Mouse (Mus musculus): Measurements from ENCODE around the gene Ddi1. TPM values are rescaled to one million over a fixed set of nuclear protein-coding genes. Genes with fewer than 3 reads are reported as not detected.

The Ddi1 gene
- 0.03 and 0.08 TPM in 2 replicates for polyA plus RNA-seq (2015; fragmentation: Nextera tagmentation; extraction: Ambion mirVana)

DNA sequence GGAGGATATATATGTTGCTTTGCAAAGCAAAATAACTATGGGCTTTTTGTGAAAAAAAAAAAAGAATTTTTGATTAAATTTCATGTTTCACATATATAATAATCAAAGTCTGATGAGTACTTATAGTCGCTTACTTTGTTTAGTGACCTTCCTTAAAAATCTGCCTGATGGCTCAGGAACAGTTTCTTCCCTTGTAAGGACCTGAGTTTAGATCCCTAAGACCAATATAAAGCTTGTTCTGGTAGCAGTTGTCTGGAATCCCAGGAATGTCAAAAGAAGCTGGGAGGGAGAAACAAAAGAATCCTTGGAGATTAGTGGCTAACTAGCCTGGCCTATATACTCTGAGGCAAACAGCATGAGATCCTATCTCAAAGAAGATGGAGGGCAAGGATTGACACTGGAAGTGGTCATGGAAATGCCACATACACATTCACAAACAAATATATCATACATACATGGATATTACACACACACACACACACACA lies at the start of gene Ddi1:
Gene Ddi1 (minus strand): TSS at position 51 of the 485 bp plus-strand sequence.
- no peak within 1 kb of the TSS for H3K4me3 ChIP-seq (replicated peaks)
- ATAC-seq (ENCODE audit: low FRiP score) = no peak
- H3K27me3 ChIP-seq (replicated peaks) = no peaks in the 10 kb centered on the region
- H3K4me2 ChIP-seq = no peak within 1 kb of the TSS
- no peaks in the 10 kb centered on the region for H3K4me1 ChIP-seq
- H3K9me3 ChIP-seq (replicated peaks) = no peaks in the 10 kb centered on the region
- no peak within 1 kb of the TSS for H3K9ac ChIP-seq (replicated peaks)
- no peak within 1 kb of the TSS for H3K27ac ChIP-seq (replicated peaks)
- 81% methylated on average over 1 of the region's 1 CpGs for WGBS
- H3K36me3 ChIP-seq = no peaks in the 10 kb centered on the region

DNA sequence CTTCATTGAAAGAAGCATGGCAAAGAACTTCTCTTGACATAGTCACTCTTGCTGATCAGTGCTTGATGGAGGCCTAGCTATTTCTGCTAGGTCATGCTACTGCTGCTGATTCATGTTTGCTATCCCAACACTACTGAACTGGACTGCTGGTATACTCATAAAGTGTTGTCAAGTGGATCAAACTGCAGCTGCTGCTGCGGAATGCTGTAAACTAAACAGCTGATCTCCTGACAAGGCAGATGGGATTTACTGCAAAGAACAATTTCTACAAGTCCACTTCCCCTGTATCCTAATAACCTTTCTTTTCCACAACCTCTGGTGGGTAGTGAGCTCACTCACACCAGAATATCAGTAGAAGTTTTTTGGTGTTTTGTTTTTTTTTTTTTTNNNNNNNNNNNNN lies 47.5 kb upstream of the Ddi1 start:
- H3K36me3 ChIP-seq = no peaks in the 10 kb centered on the region
- no peak overlapping the region for H3K27ac ChIP-seq (replicated peaks)
- no peaks in the 10 kb centered on the region for H3K27me3 ChIP-seq (replicated peaks)
- H3K4me1 ChIP-seq = no peaks in the 10 kb centered on the region
- no peak for ATAC-seq (ENCODE audit: low FRiP score)
- 74% methylated on average over 1 of the region's 1 CpGs for WGBS
- no peak overlapping the region for H3K4me2 ChIP-seq
- H3K4me3 ChIP-seq (replicated peaks) = no peak overlapping the region
- H3K9ac ChIP-seq (replicated peaks) = no peak overlapping the region
- no peaks in the 10 kb centered on the region for H3K9me3 ChIP-seq (replicated peaks)

DNA sequence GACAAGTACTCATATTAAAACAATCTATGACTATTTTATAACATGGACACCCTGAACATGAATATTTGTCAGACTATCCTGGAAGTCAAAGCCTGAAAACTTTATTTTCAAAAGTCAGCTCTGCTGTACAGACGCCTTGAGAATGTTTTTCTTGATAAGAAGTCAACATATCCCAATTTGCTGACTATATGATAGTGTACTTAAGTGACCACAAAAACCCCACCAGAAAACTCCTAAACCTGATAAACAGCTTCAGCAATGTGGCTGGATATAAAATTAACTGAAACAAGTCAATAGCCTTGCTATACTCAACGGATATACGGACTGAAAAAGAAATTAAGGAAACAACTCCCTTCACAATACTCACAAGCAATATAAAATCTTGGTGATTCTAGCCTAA lies 36.2 kb upstream of the Ddi1 start:
- H3K36me3 ChIP-seq = no peaks in the 10 kb centered on the region
- H3K27me3 ChIP-seq (replicated peaks) = no peaks in the 10 kb centered on the region
- no peak overlapping the region for H3K27ac ChIP-seq (replicated peaks)
- no peak overlapping the region for H3K4me3 ChIP-seq (replicated peaks)
- 93% methylated on average over 3 of the region's 3 CpGs for WGBS
- no peak for ATAC-seq (ENCODE audit: low FRiP score)
- H3K4me1 ChIP-seq = no peaks in the 10 kb centered on the region
- no peak overlapping the region for H3K4me2 ChIP-seq
- H3K9me3 ChIP-seq (replicated peaks) = no peaks in the 10 kb centered on the region
- H3K9ac ChIP-seq (replicated peaks) = no peak overlapping the region

DNA sequence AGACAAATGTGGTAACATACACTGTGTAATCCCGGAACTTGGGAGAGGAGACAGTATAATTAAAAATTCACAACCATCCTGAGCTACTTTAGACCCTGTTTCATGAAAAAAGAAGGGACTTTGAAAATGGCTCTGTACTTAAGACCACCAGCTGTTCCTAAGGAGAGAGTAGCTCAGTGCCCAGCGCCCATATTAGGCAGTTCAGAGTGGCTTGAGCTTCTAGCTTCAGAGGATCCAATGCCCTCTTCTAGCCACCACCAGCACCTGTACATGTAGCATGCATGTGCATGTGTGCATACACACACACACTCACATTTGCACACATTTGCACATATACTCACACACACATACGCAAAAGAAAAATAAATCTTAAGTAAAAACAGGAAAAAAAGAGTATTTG lies 34.9 kb upstream of the Ddi1 start:
- ATAC-seq (ENCODE audit: low FRiP score) = no peak
- no peak overlapping the region for H3K9ac ChIP-seq (replicated peaks)
- no peaks in the 10 kb centered on the region for H3K9me3 ChIP-seq (replicated peaks)
- no peaks in the 10 kb centered on the region for H3K36me3 ChIP-seq
- no peak overlapping the region for H3K27ac ChIP-seq (replicated peaks)
- H3K4me3 ChIP-seq (replicated peaks) = no peak overlapping the region
- 92% methylated on average over 3 of the region's 3 CpGs for WGBS
- no peaks in the 10 kb centered on the region for H3K4me1 ChIP-seq
- no peak overlapping the region for H3K4me2 ChIP-seq
- H3K27me3 ChIP-seq (replicated peaks) = no peaks in the 10 kb centered on the region

DNA sequence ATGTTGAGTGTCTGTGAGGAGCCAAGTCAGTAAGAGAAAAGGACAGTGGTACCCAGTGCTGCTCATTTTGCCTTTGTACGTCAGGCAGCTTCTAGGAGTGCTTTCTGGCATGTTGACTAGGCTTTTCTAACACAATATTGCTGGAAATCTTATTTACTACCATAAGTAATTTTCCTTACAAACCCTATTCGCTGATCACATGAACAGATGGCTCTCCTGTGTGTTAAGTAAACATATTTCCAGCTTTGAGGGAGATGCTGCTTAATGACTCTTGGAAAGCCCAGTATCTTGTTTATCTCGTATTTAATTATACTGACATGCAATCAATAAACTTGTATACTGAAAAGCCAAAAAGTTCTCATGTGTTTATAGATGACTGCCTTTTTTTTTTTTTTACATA lies 32.4 kb upstream of the Ddi1 start:
- no peak overlapping the region for H3K4me2 ChIP-seq
- no peaks in the 10 kb centered on the region for H3K9me3 ChIP-seq (replicated peaks)
- no peaks in the 10 kb centered on the region for H3K36me3 ChIP-seq
- 70% methylated on average over 3 of the region's 3 CpGs for WGBS
- H3K4me3 ChIP-seq (replicated peaks) = no peak overlapping the region
- no peak overlapping the region for H3K9ac ChIP-seq (replicated peaks)
- no peak for ATAC-seq (ENCODE audit: low FRiP score)
- no peaks in the 10 kb centered on the region for H3K4me1 ChIP-seq
- H3K27ac ChIP-seq (replicated peaks) = no peak overlapping the region
- H3K27me3 ChIP-seq (replicated peaks) = no peaks in the 10 kb centered on the region

DNA sequence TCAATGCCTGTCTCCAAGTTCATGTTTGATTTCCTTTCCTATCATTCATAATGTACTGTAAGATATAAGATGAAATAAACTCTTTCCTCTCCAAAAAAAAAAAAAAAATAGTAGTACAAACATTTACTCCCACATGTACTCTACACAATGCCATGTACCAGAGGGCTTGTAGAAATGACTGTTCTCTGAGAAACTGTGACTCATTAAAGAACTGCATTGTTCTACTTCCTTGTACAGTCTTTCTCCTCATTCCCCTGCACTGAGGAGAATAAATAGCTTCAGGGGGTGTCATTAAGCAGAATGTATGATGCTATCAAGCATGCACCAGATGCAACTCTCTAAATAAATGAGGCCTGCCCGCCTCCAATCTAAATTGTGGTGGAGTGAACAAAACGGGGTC lies 28.9 kb upstream of the Ddi1 start:
- Histone ChIP-seq H3K27ac (replicated peaks) (no peak overlapping the region), H3K9me3 (replicated peaks) (no peaks in the 10 kb centered on the region), H3K36me3 (no peaks in the 10 kb centered on the region), H3K4me2 (no peak overlapping the region), H3K4me1 (no peaks in the 10 kb centered on the region), H3K27me3 (replicated peaks) (no peaks in the 10 kb centered on the region), H3K9ac (replicated peaks) (no peak overlapping the region), H3K4me3 (replicated peaks) (no peak overlapping the region)
- 54% methylated on average over 2 of the region's 2 CpGs for WGBS
- no peak for ATAC-seq (ENCODE audit: low FRiP score)

DNA sequence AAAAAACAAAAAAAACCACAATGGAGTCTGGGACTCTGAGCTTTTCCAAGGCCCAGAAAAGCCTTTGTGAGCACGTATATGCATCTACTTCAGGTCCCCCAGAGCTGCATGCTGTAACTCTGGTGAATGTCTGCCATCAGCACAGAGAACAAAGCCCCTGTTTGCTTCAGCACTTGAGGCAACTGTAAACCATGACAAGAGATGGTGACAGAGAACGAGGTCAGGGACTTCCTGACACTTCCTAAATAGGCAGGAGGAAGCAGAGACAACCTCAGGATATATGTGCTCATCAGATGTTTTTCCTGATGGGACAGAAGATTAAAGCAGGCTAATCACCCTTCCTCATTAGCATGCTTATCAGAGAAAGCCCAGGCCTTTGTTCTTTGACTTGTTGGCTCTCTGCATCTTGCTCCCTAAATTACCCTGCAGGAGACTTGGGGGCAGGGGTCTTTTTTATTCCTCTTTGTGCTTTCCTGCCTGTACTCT lies 19.6 kb upstream of the Ddi1 start:
- Histone ChIP-seq H3K9me3 (replicated peaks) (no peaks in the 10 kb centered on the region), H3K27me3 (replicated peaks) (no peaks in the 10 kb centered on the region), H3K9ac (replicated peaks) (no peak overlapping the region), H3K4me1 (peaks cover 6% of the 10 kb centered on the region; the same call in 1 of the 2 replicates), H3K4me3 (replicated peaks) (no peak overlapping the region), H3K4me2 (no peak overlapping the region), H3K27ac (replicated peaks) (no peak overlapping the region), H3K36me3 (no peaks in the 10 kb centered on the region)
- WGBS = 8% methylated on average over 2 of the region's 2 CpGs
- ATAC-seq (ENCODE audit: low FRiP score) = peak; percentile 61; the same call in 1 of the 2 replicates

DNA sequence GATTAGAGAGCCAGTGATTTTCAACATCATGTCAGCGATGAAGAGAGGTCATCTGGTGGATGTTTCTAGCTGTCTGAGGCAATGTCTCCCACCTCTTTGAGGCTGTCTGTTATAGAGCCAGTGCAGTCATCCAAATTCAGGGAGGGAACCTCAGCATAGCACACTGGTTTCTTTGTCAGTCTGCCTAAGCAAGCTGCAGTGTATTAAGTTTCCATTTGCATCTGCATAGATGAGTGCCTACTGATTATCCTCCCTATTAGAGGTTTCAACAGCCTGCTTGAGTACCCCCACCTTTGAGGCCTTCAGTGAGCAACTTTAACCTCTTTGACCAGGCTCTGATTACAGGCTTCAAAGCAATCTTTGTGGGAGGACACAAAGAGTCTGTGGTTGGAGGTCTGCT lies 17.1 kb upstream of the Ddi1 start:
- Histone ChIP-seq H3K9ac (replicated peaks) (no peak overlapping the region), H3K9me3 (replicated peaks) (no peaks in the 10 kb centered on the region), H3K27ac (replicated peaks) (no peak overlapping the region), H3K4me1 (peaks cover 6% of the 10 kb centered on the region; the same call in 1 of the 2 replicates), H3K27me3 (replicated peaks) (no peaks in the 10 kb centered on the region), H3K4me2 (no peak overlapping the region), H3K36me3 (no peaks in the 10 kb centered on the region), H3K4me3 (replicated peaks) (no peak overlapping the region)
- 64% methylated on average over 1 of the region's 1 CpGs for WGBS
- ATAC-seq (ENCODE audit: low FRiP score) = no peak

DNA sequence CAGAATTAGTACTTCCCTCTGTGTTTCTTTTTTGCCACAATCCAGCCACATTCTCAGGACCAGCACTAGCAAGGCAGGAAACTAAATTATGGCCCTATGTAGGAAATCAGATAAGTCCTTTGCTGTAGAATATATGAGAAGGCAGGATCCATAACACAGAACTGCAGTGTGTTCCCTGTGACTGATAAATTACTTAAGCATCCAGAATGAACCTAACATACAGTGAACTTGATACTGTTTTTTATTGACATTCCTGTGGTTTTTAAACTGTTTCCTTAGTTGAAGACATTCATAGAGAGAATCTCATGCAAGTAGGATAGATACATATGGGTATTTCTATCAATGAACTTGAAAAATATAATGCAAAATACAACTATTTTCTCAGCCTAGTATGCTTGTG lies 7.9 kb upstream of the Ddi1 start:
- no peak overlapping the region for H3K4me2 ChIP-seq
- H3K9ac ChIP-seq (replicated peaks) = no peak overlapping the region
- ATAC-seq (ENCODE audit: low FRiP score) = no peak
- H3K27ac ChIP-seq (replicated peaks) = no peak overlapping the region
- no peaks in the 10 kb centered on the region for H3K4me1 ChIP-seq
- no peak overlapping the region for H3K4me3 ChIP-seq (replicated peaks)
- no peaks in the 10 kb centered on the region for H3K9me3 ChIP-seq (replicated peaks)
- H3K36me3 ChIP-seq = no peaks in the 10 kb centered on the region
- no peaks in the 10 kb centered on the region for H3K27me3 ChIP-seq (replicated peaks)

DNA sequence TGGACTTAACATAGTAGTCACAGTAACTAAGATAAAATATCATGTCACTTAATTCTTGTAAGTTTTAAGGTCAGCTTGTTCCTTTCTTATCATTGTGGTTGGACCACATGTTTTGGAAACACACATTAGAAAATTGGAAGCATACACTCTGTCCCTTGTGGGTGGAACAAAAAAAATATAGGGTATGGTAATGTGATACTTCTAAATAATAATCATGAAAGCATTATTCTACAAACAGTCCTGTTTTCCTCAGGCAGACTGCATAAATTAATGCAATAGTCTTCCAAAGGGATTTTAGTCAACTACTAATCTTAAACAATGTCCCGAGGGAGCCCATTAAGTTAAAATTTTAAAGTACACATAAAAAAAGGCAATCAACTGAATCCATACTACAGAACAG lies 6.7 kb upstream of the Ddi1 start:
- H3K4me3 ChIP-seq (replicated peaks) = no peak overlapping the region
- WGBS = 91% methylated on average over 1 of the region's 1 CpGs
- ATAC-seq (ENCODE audit: low FRiP score) = no peak
- H3K4me1 ChIP-seq = no peaks in the 10 kb centered on the region
- no peak overlapping the region for H3K27ac ChIP-seq (replicated peaks)
- H3K9ac ChIP-seq (replicated peaks) = no peak overlapping the region
- H3K36me3 ChIP-seq = no peaks in the 10 kb centered on the region
- no peak overlapping the region for H3K4me2 ChIP-seq
- no peaks in the 10 kb centered on the region for H3K27me3 ChIP-seq (replicated peaks)
- H3K9me3 ChIP-seq (replicated peaks) = no peaks in the 10 kb centered on the region

DNA sequence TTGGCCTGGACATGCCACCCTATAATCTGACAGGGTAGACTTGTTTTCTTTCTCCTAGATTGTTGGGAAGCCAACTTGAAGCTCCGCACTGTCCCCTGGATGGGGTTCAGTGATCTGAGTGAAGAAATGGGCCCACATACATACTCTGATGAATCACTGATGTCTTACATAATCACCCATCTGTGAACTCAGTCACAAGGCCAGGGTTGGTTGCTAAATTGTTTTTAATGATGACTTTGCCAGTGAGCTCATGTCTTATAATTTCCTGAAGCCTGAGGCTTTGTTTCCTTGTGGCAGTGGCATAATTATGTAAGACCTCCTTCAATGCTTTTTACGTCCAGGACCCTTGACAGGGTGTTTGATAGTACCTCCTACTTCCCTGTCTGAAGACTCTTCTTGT lies 4.8 kb downstream of the Ddi1 start:
- H3K9me3 ChIP-seq (replicated peaks) = no peaks in the 10 kb centered on the region
- H3K27ac ChIP-seq (replicated peaks) = no peak overlapping the region
- no peak overlapping the region for H3K4me2 ChIP-seq
- no peak overlapping the region for H3K4me3 ChIP-seq (replicated peaks)
- H3K36me3 ChIP-seq = no peaks in the 10 kb centered on the region
- no peak for ATAC-seq (ENCODE audit: low FRiP score)
- no peak overlapping the region for H3K9ac ChIP-seq (replicated peaks)
- WGBS = 93% methylated on average over 2 of the region's 2 CpGs
- no peaks in the 10 kb centered on the region for H3K27me3 ChIP-seq (replicated peaks)
- no peaks in the 10 kb centered on the region for H3K4me1 ChIP-seq

DNA sequence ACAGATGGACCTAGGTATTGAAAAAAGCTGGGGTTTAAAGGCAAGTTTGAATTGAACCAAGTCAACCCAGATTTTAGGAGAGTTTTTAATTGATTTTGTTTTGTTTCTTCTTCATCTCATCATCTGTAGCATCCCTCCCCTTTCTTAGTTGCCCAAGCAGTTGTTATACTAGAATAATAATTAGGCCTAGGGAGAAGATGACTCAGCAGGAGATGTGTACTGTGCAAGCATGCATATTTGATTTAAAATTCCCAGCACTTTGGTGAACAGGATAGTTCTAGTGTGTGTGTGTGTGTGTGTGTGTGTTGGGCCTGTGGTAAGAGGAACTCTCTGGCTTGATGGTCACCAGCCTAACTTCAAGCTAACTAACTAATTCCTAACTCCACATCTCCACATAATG lies 12.6 kb downstream of the Ddi1 start:
- H3K4me3 ChIP-seq (replicated peaks) = no peak overlapping the region
- no peaks in the 10 kb centered on the region for H3K27me3 ChIP-seq (replicated peaks)
- H3K36me3 ChIP-seq = no peaks in the 10 kb centered on the region
- no peak for ATAC-seq (ENCODE audit: low FRiP score)
- no peak overlapping the region for H3K27ac ChIP-seq (replicated peaks)
- no peaks in the 10 kb centered on the region for H3K9me3 ChIP-seq (replicated peaks)
- no peak overlapping the region for H3K4me2 ChIP-seq
- H3K4me1 ChIP-seq = no peaks in the 10 kb centered on the region
- H3K9ac ChIP-seq (replicated peaks) = no peak overlapping the region

DNA sequence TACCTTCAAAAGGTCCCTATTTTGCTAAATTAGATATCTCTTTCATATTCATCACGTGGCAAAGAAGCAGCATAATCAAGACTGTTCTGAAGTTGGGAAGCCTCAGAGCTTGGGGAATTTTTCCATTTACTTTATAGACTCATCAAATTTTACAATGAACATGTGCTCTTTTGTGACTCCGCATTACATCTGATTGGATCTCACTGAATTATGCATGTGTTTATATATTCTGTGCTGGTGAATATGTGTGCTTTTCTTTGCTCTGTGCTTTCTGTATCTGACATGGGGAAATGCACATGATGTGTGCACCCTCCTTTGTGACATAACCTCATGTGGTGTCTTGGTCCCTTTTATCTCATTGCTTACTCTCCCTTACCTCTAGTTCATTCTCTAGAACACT lies 17.7 kb downstream of the Ddi1 start:
- no peak overlapping the region for H3K9ac ChIP-seq (replicated peaks)
- no peaks in the 10 kb centered on the region for H3K36me3 ChIP-seq
- H3K9me3 ChIP-seq (replicated peaks) = no peaks in the 10 kb centered on the region
- 75% methylated on average over 2 of the region's 2 CpGs for WGBS
- H3K27me3 ChIP-seq (replicated peaks) = no peaks in the 10 kb centered on the region
- no peaks in the 10 kb centered on the region for H3K4me1 ChIP-seq
- ATAC-seq (ENCODE audit: low FRiP score) = no peak
- H3K4me3 ChIP-seq (replicated peaks) = no peak overlapping the region
- H3K4me2 ChIP-seq = no peak overlapping the region
- H3K27ac ChIP-seq (replicated peaks) = no peak overlapping the region
